Mouse (Mus musculus) hindbrain, embryonic 12.5 days (tissue): ENCODE measurements around the gene Pimreg. TPM values are rescaled to one million over a fixed set of nuclear protein-coding genes. Genes with fewer than 3 reads are reported as not detected.
A peak's percentile ranks its signal among the peaks of the same experiment; 100 is the strongest.

Experiments
- ATAC-seq: fragments of 200-750 bp; cut with Nextera tagmentation; 2 replicates; pipeline ENCODE4 v1.8.0; 2017; ENCODE audit warnings: moderate TSS enrichment; ENCODE audit not compliant: low FRiP score
- H3K27ac ChIP-seq: fragments of 300-500 bp; sonication (generic); 2 replicates; pipeline ENCODE4 v1.5.1; 2016; ENCODE audit warnings: mild to moderate bottlenecking
- H3K27me3 ChIP-seq: fragments of 300-500 bp; sonication (generic); 2 replicates; pipeline ENCODE4 v1.6.1; 2016; ENCODE audit warnings: mild to moderate bottlenecking
- H3K36me3 ChIP-seq: fragments of 300-500 bp; sonication (generic); 2 replicates; pipeline ENCODE4 v1.6.1; 2016; ENCODE audit warnings: mild to moderate bottlenecking
- H3K4me1 ChIP-seq: fragments of 300-500 bp; sonication (generic); 2 replicates; pipeline ENCODE4 v1.6.1; 2016
- H3K4me2 ChIP-seq: fragments of 300-500 bp; sonication (generic); replicated peaks from 2 replicates; pipeline ENCODE4 v1.6.1; 2016; ENCODE audit warnings: mild to moderate bottlenecking
- H3K4me3 ChIP-seq: fragments of 300-500 bp; sonication (generic); 2 replicates; pipeline ENCODE4 v1.5.1; 2016; ENCODE audit warnings: mild to moderate bottlenecking
- H3K9ac ChIP-seq: fragments of 300-500 bp; sonication (generic); 2 replicates; pipeline ENCODE4 v1.6.1; 2016; ENCODE audit warnings: mild to moderate bottlenecking, moderate library complexity
- H3K9me3 ChIP-seq: fragments of 300-500 bp; sonication (generic); replicated peaks from 2 replicates; pipeline ENCODE4 v1.6.1; 2016; ENCODE audit warnings: mild to moderate bottlenecking
- WGBS: fragments of 180-500 bp; shearing (Covaris S2); methylation state at CpG from one replicate; pipeline ENCODE4 v1.1.7; 2016; 5-methylcytosine and 5-hydroxymethylcytosine counted together
- polyA plus RNA-seq: library from polyadenylated mRNA; unstranded; fragments of >200 nt; fragmentation: Nextera tagmentation; extraction: Ambion mirVana; gene quantifications from 2 replicates; pipeline ENCODE4 v1.2.1, GENCODE M21; 2016

Pimreg gene
- polyA plus RNA-seq, 1 experiment from 2014 or later, result 104 TPM

DNA sequence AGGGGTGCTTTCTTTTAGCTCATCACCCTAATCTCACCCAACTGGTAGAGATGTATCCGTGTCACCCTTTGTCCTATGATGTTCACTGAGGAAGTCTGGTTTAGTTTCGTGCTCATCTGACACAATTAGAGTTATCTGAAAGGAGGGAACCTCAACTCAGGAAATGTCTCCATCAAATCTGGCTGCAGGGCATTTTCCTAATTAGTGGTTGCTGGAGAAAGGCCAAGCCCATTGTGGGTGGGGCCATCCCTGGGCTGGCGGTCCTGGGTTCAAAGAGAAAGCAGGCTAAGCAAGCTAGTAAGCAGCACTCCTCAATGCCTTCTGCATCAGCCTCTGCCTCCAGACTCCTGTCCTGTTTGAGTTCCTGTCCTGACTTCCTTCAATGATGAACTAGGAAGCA, 10.4 kb downstream of the Pimreg start:
- Histone ChIP-seq H3K36me3 (no peaks in the 10 kb centered on the region), H3K27ac (no peak overlapping the region), H3K9ac (no peak overlapping the region), H3K4me2 (no peak overlapping the region), H3K27me3 (peaks cover 34% of the 10 kb centered on the region), H3K4me3 (no peak overlapping the region), H3K4me1 (peaks cover 17% of the 10 kb centered on the region; the same call in 1 of the 2 replicates), H3K9me3 (no peaks in the 10 kb centered on the region)
- 69% methylated on average over 3 of the region's 3 CpGs for WGBS
- ATAC-seq, result no peak

DNA sequence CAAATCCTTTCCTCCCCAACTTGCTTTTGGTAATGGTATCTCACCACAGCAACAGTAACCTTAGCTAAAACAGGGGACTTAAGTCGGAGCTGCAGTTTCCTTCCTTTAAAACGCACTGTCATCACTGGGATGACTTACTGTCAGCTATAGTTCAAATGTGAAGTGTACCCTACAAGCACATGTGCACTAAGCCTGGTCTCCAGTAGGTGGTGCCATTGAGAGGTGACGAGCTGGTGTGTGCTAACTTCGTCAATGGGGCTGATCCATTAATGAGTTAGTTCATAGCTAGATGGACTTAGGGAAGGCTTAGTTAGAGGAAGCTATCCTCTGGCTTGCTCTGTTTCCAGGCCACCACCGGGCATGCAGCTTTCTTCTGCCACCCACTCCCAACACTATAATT, 10.8 kb downstream of the Pimreg start:
- H3K4me3 ChIP-seq, result no peak overlapping the region
- ATAC-seq, result peak; percentile 23; the same call in 1 of the 2 replicates
- no peak overlapping the region for H3K4me2 ChIP-seq
- no peaks in the 10 kb centered on the region for H3K9me3 ChIP-seq
- peaks cover 17% of the 10 kb centered on the region; the same call in 1 of the 2 replicates for H3K4me1 ChIP-seq
- H3K27ac ChIP-seq, result no peak overlapping the region
- no peak overlapping the region for H3K9ac ChIP-seq
- H3K36me3 ChIP-seq, result no peaks in the 10 kb centered on the region
- WGBS, result 15% methylated on average over 5 of the region's 5 CpGs
- peaks cover 34% of the 10 kb centered on the region for H3K27me3 ChIP-seq

DNA sequence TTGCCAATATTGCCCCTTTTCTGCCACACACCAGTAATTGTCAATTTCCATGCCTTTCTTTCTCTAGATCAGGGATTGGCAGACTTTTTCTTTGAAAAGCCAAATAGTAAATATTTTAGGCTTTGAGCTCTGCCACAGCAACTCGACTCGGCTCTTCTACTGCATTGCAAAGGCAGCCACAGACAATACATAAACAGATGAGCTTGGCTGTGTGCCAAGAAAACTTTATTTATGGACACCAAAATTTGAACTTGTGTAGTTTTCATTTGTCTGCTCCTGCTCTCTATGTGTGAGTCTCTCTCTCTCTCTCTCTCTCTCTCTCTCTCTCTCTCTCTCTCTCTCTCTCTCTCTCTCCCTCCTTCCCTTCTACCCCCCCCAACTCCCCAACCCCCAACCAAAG, 13.3 kb downstream of the Pimreg start:
- ATAC-seq, result no peak
- Histone ChIP-seq H3K27ac (no peak overlapping the region), H3K9ac (no peak overlapping the region), H3K4me1 (peaks cover 12% of the 10 kb centered on the region; the same call in 1 of the 2 replicates), H3K4me2 (no peak overlapping the region), H3K9me3 (no peaks in the 10 kb centered on the region), H3K27me3 (peaks cover 22% of the 10 kb centered on the region), H3K4me3 (no peak overlapping the region), H3K36me3 (no peaks in the 10 kb centered on the region)
- WGBS, result 50% methylated on average over 2 of the region's 2 CpGs

DNA sequence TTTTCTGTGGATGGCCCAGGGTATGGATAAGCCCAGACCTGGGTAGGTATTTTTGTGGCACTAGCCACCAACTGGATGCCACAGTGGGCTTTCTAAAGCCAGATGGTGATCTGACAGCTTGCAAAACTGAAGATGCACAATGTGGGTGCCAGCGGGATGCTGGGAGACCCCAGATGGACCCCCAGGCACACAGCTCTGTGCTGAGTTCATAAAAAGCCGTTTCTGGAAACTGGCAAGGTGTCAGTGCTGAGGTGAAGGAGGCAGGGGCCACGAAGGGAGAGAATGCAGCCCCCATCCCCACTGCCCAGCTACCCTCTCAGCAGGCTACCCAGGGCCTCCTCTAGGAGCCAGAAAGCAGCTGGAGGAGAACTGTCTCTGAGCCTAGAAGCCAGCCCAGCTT, 15.3 kb downstream of the Pimreg start:
- 71% methylated on average over 3 of the region's 3 CpGs for WGBS
- H3K36me3 ChIP-seq, result no peaks in the 10 kb centered on the region
- H3K9ac ChIP-seq, result no peak overlapping the region
- 0 out of 2 replicates have a peak, but pooled peaks cover 4% of the 10 kb centered on the region for H3K4me1 ChIP-seq
- no peak overlapping the region for H3K4me3 ChIP-seq
- no peaks in the 10 kb centered on the region for H3K9me3 ChIP-seq
- no peak overlapping the region for H3K27ac ChIP-seq
- ATAC-seq, result no peak
- H3K27me3 ChIP-seq, result peaks cover 2% of the 10 kb centered on the region; the same call in 1 of the 2 replicates
- no peak overlapping the region for H3K4me2 ChIP-seq

DNA sequence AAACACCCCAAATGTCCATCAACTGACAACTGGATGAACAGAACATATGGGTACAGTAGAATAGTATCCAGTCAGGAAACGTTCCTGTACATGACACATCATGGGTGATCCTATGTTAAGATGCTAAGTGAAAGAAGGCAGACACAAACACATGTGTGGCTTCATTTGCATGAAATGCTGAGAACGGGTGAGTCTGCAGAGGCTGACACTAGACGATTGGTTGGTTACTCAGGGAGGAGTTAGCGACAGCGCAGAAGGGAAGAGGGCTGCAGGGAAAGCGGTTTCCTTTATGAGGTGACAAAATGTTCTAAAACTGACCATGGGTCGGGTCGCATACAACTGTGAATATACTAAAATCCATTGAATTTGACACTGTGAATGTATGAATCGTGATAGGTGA, 18.6 kb downstream of the Pimreg start:
- no peak for ATAC-seq
- Histone ChIP-seq H3K9ac (no peak overlapping the region), H3K27me3 (no peaks in the 10 kb centered on the region), H3K4me3 (no peak overlapping the region), H3K4me1 (0 out of 2 replicates have a peak, but pooled peaks cover 4% of the 10 kb centered on the region), H3K9me3 (peaks cover 7% of the 10 kb centered on the region), H3K4me2 (no peak overlapping the region), H3K36me3 (no peaks in the 10 kb centered on the region), H3K27ac (no peak overlapping the region)
- WGBS, result 81% methylated on average over 9 of the region's 9 CpGs

DNA sequence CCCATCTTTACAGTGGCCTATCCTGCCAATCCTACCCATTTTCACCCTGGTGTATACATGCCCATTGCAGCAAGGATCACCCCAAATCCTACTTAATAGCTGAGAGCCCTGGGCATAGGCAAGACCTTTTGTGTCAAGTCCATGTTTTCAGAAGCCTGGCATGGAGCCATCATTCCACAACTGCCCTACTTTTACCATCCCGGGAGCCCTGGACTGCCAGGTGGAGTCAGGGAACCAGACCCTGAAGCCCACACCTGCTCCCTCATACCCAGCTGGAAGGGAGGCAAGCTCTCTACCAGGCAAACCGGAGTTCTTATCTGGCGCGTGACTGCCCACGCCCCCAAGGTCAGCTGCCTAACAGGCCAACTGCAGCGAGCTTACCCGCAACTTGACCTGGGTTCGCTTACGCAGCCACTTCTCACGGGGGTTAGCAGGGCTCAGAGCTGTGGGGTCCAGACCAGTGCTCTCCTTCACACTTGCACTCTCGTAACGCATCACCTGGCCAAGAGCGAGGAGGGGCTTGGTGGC, 19.3 kb downstream of the Pimreg start:
- no peak overlapping the region for H3K4me3 ChIP-seq
- H3K9me3 ChIP-seq, result peaks cover 7% of the 10 kb centered on the region
- 84% methylated on average over 13 of the region's 13 CpGs for WGBS
- H3K27ac ChIP-seq, result no peak overlapping the region
- no peaks in the 10 kb centered on the region for H3K27me3 ChIP-seq
- H3K4me1 ChIP-seq, result 0 out of 2 replicates have a peak, but pooled peaks cover under 1% of the 10 kb centered on the region
- H3K36me3 ChIP-seq, result no peaks in the 10 kb centered on the region
- no peak overlapping the region for H3K4me2 ChIP-seq
- no peak overlapping the region for H3K9ac ChIP-seq
- ATAC-seq, result no peak

DNA sequence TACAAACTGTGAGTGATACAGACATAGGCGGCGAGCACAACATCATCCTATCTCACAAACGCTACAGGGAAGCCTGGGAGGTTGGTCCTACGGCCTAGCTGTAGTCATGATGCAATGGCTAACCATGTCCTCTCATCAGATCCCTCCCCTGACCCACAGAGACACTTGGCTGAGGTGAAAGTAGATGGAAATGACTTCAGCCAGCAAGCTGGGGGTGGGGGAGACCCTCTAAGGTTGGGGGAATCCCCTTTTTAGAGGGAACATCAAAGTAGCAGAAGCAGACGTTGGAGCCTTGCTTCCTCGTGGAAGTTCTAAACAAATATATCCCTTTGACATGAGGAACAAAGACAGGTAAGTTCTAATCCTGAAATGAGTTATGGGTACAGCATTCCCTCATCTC, 22.6 kb downstream of the Pimreg start:
- Histone ChIP-seq H3K9me3 (peaks cover 7% of the 10 kb centered on the region), H3K36me3 (no peaks in the 10 kb centered on the region), H3K4me2 (no peak overlapping the region), H3K27me3 (no peaks in the 10 kb centered on the region), H3K4me3 (no peak overlapping the region), H3K27ac (no peak overlapping the region), H3K4me1 (no peaks in the 10 kb centered on the region), H3K9ac (no peak overlapping the region)
- no peak for ATAC-seq
- 84% methylated on average over 6 of the region's 6 CpGs for WGBS

DNA sequence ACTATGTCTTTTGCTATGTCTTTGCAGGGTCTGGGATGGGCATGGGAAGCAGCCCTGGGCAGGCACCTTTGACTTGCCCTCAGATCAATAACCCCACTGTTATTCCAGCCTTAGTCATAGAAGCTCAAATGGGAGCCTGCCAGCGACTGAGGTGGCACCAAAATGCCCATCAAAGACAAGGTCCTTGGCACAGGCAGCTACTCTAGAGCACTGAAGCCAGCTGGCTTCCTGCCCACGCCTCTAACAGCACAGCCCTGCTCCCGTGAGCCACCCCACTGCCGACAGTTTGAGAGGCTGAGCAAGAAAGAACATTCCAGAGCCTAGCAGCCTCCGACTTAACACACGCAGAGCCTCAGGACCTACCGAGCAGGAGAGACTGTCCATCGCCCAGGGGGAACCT, 23.3 kb downstream of the Pimreg start:
- Histone ChIP-seq H3K9ac (no peak overlapping the region), H3K27ac (no peak overlapping the region), H3K4me1 (0 out of 2 replicates have a peak, but pooled peaks cover under 1% of the 10 kb centered on the region), H3K4me2 (no peak overlapping the region), H3K36me3 (no peaks in the 10 kb centered on the region), H3K9me3 (peaks cover 7% of the 10 kb centered on the region), H3K4me3 (no peak overlapping the region), H3K27me3 (no peaks in the 10 kb centered on the region)
- 90% methylated on average over 8 of the region's 8 CpGs for WGBS
- ATAC-seq, result no peak

DNA sequence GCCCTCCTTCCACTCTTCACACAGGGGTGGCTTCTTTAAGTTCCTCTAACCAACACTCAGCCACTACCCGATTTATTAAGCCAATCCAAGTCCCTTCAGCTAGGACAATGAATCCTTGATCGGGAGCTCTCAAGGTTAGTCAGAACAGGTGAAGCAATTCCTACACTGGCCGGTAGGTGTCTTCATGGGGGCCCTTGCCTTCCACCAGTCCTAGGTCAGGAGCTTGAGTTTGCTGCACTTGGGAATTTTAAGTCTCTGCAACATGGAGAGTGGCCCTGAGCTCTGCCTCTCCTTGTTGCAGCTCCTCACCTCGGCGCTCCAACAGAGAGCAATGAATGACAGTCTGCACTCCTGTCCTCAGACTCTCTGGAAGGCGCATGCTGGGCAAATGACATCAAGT, 24.5 kb downstream of the Pimreg start:
- Histone ChIP-seq H3K4me1 (0 out of 2 replicates have a peak, but pooled peaks cover 3% of the 10 kb centered on the region), H3K9ac (no peak overlapping the region), H3K9me3 (peaks cover 7% of the 10 kb centered on the region), H3K4me3 (no peak overlapping the region), H3K36me3 (no peaks in the 10 kb centered on the region), H3K4me2 (no peak overlapping the region), H3K27ac (no peak overlapping the region), H3K27me3 (no peaks in the 10 kb centered on the region)
- WGBS, result 40% methylated on average over 6 of the region's 6 CpGs
- ATAC-seq, result no peak

DNA sequence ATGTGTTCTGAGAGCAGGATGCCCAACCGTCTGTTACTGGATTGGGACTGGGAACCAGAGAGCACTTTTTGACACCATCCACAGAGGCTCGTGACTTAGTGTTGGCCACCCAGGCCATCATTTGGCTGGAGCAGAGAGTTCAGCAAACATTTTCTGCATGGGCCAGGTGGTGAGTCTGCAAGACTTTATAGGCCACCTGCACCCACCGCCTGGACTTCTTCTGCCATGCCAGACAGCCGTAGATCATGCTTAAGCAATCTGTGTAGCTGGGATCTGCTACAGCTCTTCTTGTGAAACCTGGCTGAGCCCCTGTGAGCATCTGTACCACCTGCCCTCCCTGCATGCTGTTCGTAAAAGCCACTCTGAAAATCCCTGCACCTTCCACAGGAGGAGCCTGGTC, 25.5 kb downstream of the Pimreg start:
- no peak for ATAC-seq
- Histone ChIP-seq H3K9me3 (peaks cover 7% of the 10 kb centered on the region), H3K36me3 (no peaks in the 10 kb centered on the region), H3K4me3 (no peak overlapping the region), H3K4me2 (no peak overlapping the region), H3K27ac (no peak overlapping the region), H3K4me1 (0 out of 2 replicates have a peak, but pooled peaks cover 3% of the 10 kb centered on the region), H3K27me3 (no peaks in the 10 kb centered on the region), H3K9ac (no peak overlapping the region)
- WGBS, result 82% methylated on average over 5 of the region's 5 CpGs

DNA sequence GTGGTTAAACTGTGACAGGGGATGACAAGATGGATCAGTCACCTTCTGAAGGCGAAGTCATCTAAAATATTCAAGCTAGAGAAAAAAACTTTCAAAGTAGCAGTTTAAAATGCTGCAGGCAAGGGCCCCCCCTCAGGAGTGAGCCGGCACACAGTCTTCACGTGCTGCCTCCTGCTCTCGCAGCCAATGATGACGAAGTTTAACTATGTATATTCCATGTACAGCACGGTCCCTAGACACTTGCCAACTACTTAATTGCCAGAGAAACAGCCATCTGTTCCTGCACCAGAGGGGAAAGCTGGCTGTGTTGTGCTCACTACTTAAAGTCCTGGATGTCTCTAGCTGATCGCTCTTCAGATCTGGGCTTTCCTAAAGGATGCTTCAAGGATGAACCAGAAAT, 26.2 kb downstream of the Pimreg start:
- H3K27ac ChIP-seq, result no peak overlapping the region
- no peaks in the 10 kb centered on the region for H3K36me3 ChIP-seq
- no peak overlapping the region for H3K9ac ChIP-seq
- H3K4me3 ChIP-seq, result no peak overlapping the region
- no peaks in the 10 kb centered on the region for H3K27me3 ChIP-seq
- H3K4me2 ChIP-seq, result no peak overlapping the region
- 56% methylated on average over 7 of the region's 7 CpGs for WGBS
- H3K9me3 ChIP-seq, result peaks cover 7% of the 10 kb centered on the region
- H3K4me1 ChIP-seq, result 0 out of 2 replicates have a peak, but pooled peaks cover 5% of the 10 kb centered on the region
- no peak for ATAC-seq

DNA sequence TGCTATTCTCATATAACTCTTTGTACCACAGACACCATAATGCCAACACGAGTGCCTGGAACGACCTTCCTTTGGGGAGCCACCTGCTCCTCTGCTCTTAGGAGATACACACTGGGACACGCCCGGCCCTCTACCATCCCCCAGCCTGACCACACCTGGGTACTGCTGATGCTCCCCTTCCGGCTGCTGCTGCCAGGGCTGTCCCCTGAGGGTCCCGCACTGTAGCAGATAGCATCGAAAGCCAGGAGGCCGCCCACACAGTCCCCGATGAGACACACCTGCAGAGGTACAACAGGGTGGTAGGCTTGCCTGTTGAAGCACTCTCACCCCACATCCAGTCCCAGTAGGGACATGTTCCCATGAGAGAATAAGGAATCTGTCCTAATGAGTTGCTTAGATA, 28.9 kb downstream of the Pimreg start:
- Histone ChIP-seq H3K4me3 (no peak overlapping the region), H3K27ac (no peak overlapping the region), H3K36me3 (no peaks in the 10 kb centered on the region), H3K4me1 (0 out of 2 replicates have a peak, but pooled peaks cover 5% of the 10 kb centered on the region), H3K9me3 (no peaks in the 10 kb centered on the region), H3K27me3 (no peaks in the 10 kb centered on the region; the same call in 1 of the 2 replicates), H3K9ac (no peak overlapping the region), H3K4me2 (no peak overlapping the region)
- 80% methylated on average over 9 of the region's 9 CpGs for WGBS
- ATAC-seq, result 0 out of 2 replicates have a peak, but pooled peaks have one; percentile 35

DNA sequence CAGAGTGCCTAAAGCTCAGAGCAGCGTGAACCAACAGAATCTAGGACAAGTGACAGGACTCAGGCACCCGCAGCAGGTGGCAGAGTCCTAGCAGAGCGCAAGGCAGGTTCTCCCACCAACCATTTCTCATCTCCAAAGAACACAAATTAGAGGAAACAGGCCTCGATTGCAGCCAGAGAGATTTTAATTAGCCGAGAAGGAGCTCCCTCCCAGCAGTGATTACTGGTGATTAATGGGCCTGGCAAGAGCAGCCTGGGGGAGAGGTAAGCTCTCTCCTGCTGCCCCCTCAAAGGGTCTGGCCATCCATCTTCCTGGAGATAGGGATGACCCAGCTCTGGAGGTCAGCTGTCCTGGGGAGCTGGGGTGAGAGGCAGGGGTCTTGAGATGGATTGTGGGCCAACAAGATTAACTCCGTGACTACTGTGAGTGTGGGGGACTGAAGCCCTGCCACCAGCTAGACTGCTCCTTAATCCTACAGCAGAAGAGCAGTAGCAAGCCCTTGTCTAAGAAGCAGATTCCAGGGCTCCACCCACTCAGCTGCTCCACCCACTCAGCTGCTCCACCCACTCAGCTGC, 30.6 kb downstream of the Pimreg start:
- Histone ChIP-seq H3K4me3 (no peak overlapping the region), H3K36me3 (no peaks in the 10 kb centered on the region), H3K9me3 (no peaks in the 10 kb centered on the region), H3K27me3 (no peaks in the 10 kb centered on the region; the same call in 1 of the 2 replicates), H3K9ac (no peak overlapping the region), H3K27ac (no peak overlapping the region), H3K4me2 (no peak overlapping the region), H3K4me1 (0 out of 2 replicates have a peak, but pooled peaks cover 5% of the 10 kb centered on the region)
- no peak for ATAC-seq
- WGBS, result 43% methylated on average over 6 of the region's 6 CpGs
